Mouse (Mus musculus) layer of hippocampus, adult 2 months (tissue): ENCODE results near the gene Txnip. TPM values are rescaled to one million over a fixed set of nuclear protein-coding genes. Genes with fewer than 3 reads are reported as not detected.
A peak's percentile ranks its signal among the peaks of the same experiment; 100 is the strongest.
"Not testable (repeated sequence)": the region's sequence is repeated elsewhere in the genome, so short reads cannot be mapped to it uniquely, and the experiment has no call there.

ENCODE experiments used
- DNase-seq, 2 experiments: peaks; one replicate each; pipeline ENCODE4 v3.0.0; 2022; ENCODE audit warnings: low spot score in 2 of 2
- H3K27ac ChIP-seq: fragments of 200-600 bp; 2 replicates; pipeline ENCODE4 v1.8.1; 2022
- H3K4me3 ChIP-seq: fragments of 200-600 bp; 2 replicates; pipeline ENCODE4 v1.8.1; 2022; ENCODE audit warnings: mild to moderate bottlenecking
- CTCF ChIP-seq: fragments of 200-600 bp; conservative IDR thresholded peaks from 2 replicates; pipeline ENCODE4 v1.8.1; 2022; ENCODE audit warnings: antibody characterized with exemption, mild to moderate bottlenecking, moderate library complexity
- total RNA-seq, 2 experiments: library from RNA; stranded (reverse); gene quantifications; 2 replicates each; pipeline ENCODE4 v1.2.3; 2021

The Txnip gene
- total RNA-seq, 2 experiments from 2014 or later = 22.6 to 36.4 TPM

GRCm38 (mm10) chr3:96601941-96602703, 44.4 kb downstream of the Txnip start:
- Histone ChIP-seq H3K4me3 (peak overlapping the region; percentile 67), H3K27ac (peak overlapping the region; percentile 92)
- TF ChIP-seq CTCF = no peak
- peak in 1 of 2 experiments; percentile 38 for DNase-seq

- DNase-seq = no peak
- H3K4me3 ChIP-seq = peak overlapping the region; percentile 67
- peak overlapping the region; percentile 92 for H3K27ac ChIP-seq
- no peak for TF ChIP-seq CTCF
Observed at GRCm38 (mm10) chr3:96602704-96603084, 44.9 kb downstream of the Txnip start.

DNA sequence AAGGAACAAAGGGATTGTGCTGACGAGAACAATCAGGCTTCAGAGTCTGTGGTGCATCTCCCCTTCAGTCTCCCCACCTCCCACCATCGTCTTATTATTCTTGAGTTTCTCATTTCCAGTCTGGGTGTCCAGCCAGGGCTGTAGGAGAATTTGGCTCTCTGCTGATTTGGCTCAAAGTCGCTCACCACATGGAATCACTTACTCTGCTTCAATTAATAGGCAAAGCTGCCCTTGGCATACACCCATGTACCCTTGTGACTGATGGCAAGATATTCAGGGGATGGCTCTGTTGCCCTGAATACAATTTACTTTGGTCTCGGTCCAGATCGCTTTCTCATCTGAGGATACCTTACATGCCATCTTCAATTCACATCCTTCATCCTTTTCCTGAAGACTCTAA, 45.6 kb downstream of the Txnip start:
- peak overlapping the region; percentile 67 for H3K4me3 ChIP-seq
- no peak for TF ChIP-seq CTCF
- H3K27ac ChIP-seq = peak overlapping the region; percentile 92; the same call in 1 of the 2 replicates
- no peak for DNase-seq

- not testable (repeated sequence) for DNase-seq, H3K27ac ChIP-seq, H3K4me3 ChIP-seq
Observed at GRCm38 (mm10) chr3:96606007-96606406, 48.2 kb downstream of the Txnip start.

- TF ChIP-seq CTCF = no peak
- DNase-seq = no peak
- Histone ChIP-seq H3K27ac (no peak overlapping the region), H3K4me3 (no peak overlapping the region)
Observed at GRCm38 (mm10) chr3:96606618-96607017, 48.9 kb downstream of the Txnip start.

Other genes starting within 250 kb of the Txnip start
- gene BC107364, start 105.7 kb upstream of the Txnip start, total RNA-seq = not detected
- gene Hfe2, start 32.8 kb upstream of the Txnip start, total RNA-seq = under 1 TPM in 1 of 2 experiments, not detected in 1; 0.23 TPM
- gene Gm16253, start 19.0 kb downstream of the Txnip start, total RNA-seq = not detected
- 10 to 100 TPM; 32.1 to 34.4 TPM for gene Polr3gl, start 36.2 kb downstream of the Txnip start, total RNA-seq
- gene Ankrd34a, start 38.7 kb downstream of the Txnip start, total RNA-seq = 10 to 100 TPM; 55.2 to 56.7 TPM
- gene Lix1l, start 43.2 kb downstream of the Txnip start, total RNA-seq = 10 to 100 TPM; 29.0 to 29.1 TPM
- gene Rbm8a, start 72.0 kb downstream of the Txnip start, total RNA-seq = 10 to 100 TPM; 51.4 to 52.0 TPM
- 10 to 100 TPM; 57.1 to 59.6 TPM for gene Pex11b, start 77.4 kb downstream of the Txnip start, total RNA-seq
- gene Gm42957, start 77.5 kb downstream of the Txnip start, total RNA-seq = under 1 TPM; 0.12 to 0.87 TPM
- gene Itga10, start 87.6 kb downstream of the Txnip start, total RNA-seq = 1 to 10 TPM; 2.0 to 3.1 TPM
- 1 to 10 TPM; 6.3 to 6.7 TPM for gene Ankrd35, start 112.2 kb downstream of the Txnip start, total RNA-seq
- gene Pias3, start 138.4 kb downstream of the Txnip start, total RNA-seq = 10 to 100 TPM; 32.5 to 44.4 TPM
- gene Nudt17, start 150.6 kb downstream of the Txnip start, total RNA-seq = 10 to 100 TPM; 15.0 to 16.2 TPM
- gene Polr3c, start 169.7 kb downstream of the Txnip start, total RNA-seq = 10 to 100 TPM; 23.5 to 24.0 TPM
- gene Rnf115, start 169.7 kb downstream of the Txnip start, total RNA-seq = 10 to 100 TPM; 59.7 to 61.3 TPM